Mouse (Mus musculus): ENCODE results near the gene Gm20390.

Gene Gm20390

DNA sequence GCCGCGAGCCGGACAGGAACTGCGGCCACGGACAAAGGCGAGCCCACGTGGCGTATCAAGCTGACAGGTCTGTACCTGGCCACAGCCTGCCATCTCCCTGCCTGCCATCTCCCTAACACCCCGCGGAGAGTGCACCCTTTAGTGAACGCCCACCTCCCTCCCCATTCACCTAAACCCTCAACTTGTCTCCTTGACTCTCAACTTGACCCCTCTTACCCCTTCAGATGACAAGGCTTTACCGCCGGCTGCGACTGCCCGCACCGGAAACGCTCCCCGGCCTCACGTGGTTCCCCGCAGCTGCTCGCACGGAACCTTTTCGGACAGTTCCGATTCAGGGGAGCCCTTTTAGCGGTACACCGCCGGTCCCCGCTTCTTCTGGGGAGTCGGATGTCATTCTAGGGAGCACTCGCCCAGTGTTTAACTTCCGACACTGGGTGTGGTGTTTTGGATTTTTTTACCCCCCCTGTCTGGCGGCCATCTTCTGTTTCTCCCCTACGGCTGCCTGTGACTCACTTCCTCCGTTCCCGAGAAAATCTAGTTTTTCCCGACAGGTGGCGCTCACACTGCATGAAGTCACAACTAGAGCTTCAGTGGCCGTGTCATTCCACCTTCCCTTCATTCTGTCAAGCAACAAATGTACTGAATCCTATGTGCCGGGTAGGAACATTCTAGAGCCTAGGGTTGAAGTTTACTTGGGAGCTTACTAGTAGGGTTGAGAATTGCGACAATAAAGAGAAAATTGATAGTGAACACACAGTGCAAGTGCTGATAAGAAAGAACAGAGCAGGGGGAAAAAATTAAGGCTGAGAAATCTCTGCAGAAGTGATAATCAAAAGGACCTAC, at the start of gene Gm20390, which contains the start of gene Nme1:
Gm20390 (minus strand) TSS at position 289 of the 843 bp plus-strand sequence.
Nme1 (minus strand) TSS at position 517 of the 843 bp plus-strand sequence.
- DNase-seq (ENCODE audit: low spot score in 2 of 2): peak; percentile 98

DNA sequence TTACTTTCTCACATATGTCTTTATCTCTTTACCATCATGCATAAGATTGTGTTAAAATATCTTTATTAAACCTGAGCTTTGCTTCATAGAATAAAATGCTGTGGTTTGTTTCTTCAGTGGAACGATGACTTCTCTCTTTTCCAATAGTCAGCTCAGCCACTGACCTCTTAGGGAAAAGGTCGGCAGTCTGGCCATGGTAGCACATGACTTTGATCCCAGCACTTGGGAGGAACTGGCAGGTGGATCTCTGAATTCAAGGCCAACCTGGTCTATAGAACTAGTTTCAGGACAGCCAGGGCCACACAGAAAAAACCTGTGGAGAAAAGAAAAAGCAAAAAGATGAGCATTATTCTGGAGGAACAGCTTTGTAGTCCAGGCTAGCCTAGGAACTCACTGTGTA, 35.3 kb upstream of the Gm20390 start:
- no peak for DNase-seq (ENCODE audit: low spot score in 2 of 2)

DNA sequence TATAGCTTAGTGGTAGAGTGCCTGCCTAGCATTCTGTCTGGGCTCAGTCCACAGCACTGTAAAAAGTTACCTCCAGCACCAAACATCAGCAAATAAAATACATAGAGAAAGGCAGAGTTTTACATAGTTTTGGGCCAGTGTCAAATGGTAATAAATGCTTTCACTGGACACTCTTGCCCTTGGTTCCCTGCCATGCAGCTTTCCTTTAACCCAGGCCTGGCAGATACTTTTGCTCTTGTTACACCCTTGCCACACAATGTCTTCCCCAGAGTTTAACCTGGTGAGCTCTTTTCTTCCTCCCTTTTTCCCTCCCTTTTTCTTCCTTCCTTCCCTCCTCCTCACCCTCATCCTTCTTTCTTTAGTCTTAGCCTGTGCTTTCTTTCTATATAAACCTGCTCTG, 31.2 kb upstream of the Gm20390 start:
- no peak for DNase-seq (ENCODE audit: low spot score in 2 of 2)

DNA sequence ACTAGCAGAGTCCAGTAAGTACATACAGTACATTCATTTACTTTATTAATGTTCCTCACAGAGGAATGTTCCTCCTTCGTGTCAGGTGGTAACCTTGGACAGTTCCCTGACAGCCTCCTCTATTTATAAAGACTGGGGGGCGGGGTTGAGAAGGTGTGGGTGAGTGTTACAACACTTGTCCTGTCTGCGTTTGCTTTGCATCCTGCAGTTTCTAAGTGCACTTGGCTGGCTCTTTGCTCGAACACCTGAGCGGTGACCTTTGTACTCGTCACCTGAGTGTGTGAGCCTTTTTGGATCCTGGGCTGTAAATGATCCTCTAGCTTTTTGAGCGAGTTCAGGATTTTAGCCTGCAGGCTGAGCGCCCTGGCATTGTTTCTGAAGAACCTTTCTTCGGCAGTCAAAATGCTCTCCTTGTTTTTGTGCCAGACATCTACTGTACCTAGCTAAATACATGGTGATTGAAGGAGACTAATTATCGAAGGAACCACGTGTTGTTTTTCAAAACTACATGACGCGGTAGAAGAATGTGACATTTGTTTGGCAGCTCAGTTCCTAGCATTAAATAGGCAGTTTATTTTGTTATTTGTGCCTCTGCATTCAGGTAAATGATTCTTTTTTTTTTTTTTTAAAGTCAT, 29.2 kb upstream of the Gm20390 start:
- peak; percentile 24 to 41 for DNase-seq (ENCODE audit: low spot score in 2 of 2)

DNA sequence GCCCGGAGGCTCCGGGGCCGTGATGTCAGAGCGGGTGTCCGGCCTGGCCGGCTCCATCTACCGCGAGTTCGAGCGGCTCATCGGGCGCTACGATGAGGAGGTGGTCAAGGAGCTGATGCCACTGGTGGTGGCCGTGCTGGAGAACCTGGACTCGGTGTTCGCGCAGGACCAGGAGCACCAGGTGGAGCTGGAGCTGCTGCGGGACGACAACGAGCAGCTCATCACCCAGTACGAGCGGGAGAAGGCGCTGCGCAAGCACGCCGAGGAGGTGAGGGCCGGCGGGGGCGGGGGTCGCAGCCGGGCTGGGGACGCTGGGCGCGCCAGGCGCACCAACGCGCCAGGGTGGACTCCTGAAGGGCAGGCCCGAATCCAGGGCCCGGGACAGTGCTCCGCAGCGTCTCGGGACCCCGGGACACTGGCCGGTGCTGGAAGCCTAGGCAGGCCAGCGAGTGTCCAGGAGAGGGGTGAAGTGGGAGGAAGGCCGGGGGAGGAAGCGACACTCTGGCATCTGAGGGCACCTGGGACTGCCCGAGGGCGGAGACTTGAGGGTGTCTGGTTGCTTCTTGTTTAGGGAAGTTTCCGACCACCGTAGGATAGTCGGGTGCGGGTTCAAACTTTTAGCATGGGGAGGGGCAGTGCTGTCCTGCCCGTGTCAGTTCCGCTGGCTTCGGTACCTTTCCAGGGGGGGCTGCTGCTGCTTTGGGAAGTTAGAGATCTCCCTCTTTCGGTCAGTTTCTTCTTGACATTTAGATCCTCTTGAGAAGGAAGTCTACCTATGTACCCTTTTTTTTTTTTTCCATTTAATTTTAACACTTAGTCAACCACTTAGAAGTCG, 28.4 kb upstream of the Gm20390 start:
- DNase-seq (ENCODE audit: low spot score in 2 of 2): peak; percentile 60 to 73

DNA sequence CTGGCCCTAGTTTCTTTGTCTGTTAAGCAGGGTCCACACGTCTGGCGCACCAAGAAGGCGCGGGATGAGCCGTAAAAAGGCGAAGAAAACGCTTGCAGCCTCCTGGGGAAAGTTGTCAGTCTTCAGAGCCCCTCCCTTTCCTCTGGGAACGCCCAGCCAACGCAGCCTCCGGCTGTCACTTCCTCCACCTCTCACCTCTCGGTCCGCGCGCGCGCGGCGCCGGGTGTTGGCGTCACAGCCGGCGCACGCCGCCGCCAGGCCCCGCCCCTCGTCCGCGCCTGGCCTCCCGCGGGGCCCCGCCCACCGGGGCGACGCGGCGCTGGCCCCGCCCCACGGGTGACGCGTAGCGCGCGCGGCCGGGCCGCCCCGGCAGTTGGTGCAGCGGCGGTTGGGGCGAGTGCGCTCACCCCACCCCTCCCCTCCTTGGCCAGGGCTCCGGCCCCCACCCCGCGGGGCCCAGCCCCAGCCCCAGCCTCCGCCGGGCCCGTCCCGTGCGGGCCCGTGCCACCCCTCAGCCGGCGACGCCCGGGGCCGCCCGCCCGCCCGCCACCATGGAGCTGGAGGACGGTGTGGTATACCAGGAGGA, 27.7 kb upstream of the Gm20390 start, which contains the start of gene Spag9:
Spag9 (plus strand) TSS at position 372 of the 586 bp plus-strand sequence.
- DNase-seq (ENCODE audit: low spot score in 2 of 2): peak; percentile 96

DNA sequence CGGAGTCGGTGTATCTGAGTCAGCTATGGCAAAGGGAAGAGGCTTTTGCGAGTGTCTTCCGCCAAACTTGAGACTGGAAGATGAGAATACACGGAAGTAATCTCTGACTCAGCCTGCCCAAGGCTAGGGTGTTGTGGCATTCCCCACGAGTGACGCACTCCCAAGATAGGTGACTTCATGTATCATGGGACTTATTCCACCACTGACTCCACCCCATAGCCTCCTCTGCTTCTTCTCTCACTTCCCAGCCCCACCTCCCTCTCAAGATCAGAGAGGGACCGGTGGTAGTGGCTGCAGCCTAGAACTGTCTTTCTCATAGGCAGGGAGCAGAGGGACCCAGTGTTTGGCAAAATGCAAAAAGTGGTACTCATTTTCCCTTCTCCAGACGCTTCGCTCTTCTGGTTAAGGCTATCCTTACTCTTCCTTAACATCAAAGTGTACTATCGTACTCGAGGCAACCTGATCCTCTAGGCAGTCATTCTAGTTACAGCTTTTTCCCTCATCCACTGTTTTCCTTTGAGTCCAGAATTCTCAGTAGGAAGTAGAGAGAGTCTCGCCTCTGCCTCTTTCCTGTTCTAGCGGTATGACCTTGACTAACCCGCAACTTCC, 27.1 kb upstream of the Gm20390 start:
- peak; percentile 78 to 89 for DNase-seq (ENCODE audit: low spot score in 2 of 2)

DNA sequence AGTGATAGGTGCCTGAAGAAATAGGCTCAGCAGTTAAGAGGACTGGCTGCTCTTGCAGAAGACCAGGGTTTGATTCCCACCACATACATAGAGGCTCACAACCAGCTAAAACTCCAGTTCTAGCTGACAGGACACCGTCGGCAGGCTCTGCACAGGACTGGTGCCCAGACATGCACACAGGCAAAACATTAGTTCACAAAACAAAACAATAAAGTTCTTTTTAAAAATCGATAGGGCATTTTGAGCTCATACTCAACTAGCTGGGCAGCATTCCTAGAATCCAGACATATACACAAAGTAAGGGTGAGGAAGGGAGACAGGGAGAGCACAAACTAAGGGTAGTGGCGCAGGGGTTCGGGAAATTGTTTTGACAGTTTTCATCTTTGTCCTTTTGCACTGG, 26.4 kb upstream of the Gm20390 start:
- DNase-seq (ENCODE audit: low spot score in 2 of 2): no peak

DNA sequence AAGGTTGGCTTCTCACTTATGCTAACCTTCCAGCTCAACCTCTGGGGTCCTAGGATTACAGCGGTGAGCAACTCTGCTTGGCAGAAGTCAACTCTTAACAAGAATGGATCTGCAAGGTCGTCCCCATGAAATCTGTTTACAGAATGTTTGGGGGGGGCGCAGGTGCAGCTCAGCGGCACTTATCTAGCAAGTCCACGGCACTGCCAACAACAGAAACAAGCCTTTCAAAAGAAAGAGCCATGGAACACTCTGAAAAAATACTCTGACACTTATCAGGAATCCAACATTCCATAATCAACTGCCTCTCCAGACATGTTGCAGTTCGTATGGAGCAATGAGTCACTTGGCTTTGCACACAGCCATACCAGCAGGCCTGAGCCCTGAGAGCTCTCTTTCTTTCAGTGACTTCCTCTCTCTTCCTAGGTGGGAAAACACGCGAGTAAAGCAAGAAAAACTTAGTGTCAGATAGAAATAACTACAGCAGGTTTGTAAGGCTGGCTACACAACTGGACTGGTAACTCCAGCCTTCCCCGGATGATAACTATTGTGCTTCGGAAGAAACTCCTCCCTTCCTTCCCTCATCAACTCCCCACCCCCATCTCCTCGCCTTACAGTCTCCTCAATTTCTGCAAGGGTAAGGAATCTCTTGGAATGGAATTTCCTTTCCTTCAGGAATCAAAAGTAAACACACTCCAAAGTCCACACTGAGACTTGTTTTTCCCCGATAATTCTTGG, 20.4 kb upstream of the Gm20390 start:
- no peak for DNase-seq (ENCODE audit: low spot score in 2 of 2)

DNA sequence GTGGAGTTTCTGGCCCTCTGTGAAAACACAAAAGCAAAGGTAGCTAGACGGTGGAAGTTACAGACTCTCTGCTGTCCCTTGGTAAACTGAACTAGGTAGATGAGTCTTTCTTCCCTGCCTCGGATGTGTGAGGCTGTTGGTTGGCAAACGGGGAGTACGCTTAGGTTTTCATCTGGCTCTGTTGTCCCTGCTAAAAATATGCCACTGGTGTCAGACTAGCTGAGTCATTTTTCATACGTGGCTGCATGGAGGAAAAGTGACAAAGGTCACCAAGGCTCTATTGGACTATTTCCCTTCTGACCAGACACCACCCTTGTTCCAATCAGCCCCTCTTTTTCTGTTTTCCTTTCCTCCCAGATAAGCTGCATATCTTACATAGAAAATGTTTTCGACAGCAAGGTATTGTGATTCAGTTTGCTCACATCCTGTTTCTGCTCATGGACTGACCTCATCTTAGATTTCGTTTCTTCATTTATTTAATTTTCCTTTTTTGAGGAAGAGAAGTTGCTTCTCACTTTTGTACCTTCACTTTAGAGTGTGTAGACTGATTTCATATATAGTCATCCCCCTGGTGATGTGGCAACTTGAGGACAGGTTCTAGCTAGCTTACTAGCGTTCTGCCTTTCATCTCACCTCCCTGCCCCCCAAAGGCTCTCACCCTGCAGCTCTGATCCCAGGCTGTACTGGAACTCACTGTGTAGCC, 19.7 kb upstream of the Gm20390 start:
- no peak for DNase-seq (ENCODE audit: low spot score in 2 of 2)

DNA sequence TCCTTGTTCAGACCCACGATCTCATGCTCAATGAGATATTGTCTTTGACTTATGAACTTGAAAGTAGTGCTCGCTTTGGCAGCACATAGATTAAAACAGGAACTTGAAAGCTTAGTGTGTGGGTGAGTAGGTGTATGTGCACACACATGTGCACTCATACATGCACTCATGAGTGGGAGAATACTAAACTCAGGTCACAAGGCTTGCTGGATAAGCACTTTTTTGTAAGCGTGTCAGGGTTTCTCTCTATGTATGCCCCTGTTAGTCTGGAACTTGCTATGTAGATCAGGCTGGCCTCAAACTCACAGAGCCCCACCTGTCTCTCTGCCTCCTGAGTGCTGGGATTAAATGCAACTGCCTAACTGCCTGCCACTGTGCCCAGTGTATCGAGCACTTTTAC, 18.9 kb upstream of the Gm20390 start:
- DNase-seq (ENCODE audit: low spot score in 2 of 2): no peak

DNA sequence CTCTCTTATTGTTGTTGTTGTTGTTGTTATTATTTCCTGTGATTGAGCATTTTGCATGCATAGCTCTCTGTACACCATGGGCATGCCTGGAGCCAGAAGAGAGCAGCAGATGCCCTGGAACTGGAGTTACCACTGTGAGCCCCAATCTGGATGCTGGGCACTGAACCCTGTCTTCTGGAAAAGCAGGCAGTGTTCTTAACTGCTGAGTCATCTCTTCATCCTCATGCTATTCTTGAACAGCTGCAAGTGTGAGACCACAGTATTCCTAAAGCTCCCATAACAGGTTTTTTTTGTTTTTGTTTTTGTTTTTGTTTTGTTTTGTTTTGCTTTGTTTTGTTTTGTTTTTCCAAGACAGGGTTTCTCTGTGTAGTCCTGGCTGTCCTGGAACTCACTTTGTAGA, 18.2 kb upstream of the Gm20390 start:
- DNase-seq (ENCODE audit: low spot score in 2 of 2): no peak

DNA sequence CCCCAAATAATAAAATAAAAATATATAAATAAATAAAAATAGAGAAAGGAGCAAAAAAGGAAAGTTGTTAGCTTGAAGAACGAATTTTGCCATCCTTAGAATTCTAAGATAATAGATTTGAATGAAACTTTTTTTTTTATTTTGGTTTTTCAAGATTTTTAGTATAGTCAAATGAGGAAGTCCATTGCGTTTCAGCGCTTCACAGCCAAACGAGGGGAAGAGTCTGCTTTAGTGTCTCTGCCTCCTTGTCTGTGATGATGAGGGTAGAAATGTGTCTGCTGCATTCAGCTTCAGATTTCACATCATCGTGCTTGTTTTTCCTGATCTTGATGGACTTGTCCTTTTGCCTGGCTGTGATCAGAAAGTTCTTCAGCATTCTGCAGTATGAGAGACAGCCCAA, 17.2 kb upstream of the Gm20390 start:
- no peak for DNase-seq (ENCODE audit: low spot score in 2 of 2)

DNA sequence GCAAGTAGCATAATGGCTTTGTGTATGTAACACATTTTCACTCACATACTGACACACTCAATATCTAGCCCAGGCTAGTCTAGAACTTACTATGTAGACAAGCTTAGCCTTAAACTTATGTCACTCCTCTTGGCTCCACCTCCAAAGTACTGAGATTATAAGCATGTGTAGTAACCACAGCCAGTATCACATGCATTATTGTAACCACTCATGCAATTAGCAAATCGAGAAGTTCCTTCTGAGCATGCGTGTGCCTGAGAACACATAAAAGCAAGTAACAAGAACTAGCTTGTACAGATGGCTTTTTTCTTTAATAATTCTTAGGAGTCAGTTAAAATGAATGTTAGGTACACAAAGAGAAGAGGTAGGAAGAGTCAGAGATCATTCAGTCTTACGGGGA, 16.5 kb upstream of the Gm20390 start:
- no peak for DNase-seq (ENCODE audit: low spot score in 2 of 2)

DNA sequence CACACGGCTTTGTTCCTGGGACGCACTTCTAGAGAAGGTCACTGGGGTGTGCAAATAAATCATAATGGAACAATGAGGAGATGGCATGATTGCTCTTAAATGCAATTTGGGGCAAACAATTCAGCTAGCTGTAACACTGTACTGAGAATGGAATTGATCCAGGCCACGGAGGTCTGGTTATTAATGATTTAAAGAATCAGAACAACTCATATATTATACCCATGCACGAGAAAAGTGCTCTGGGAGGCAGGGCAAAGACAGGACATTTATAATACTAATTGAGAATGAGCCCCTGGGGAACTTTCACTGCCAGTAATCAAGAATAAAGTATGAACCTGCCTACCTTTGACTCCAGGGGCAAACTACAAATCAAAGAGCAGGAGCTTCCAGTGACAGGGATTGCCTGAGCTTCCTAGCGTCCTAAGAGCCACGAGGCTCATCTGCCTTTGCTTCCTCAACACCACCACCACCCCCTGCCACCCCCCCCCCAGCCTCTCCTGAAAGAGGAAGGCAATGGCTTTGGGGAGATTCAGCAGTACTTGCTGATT, 11.5 kb upstream of the Gm20390 start:
- DNase-seq (ENCODE audit: low spot score in 2 of 2): no peak

DNA sequence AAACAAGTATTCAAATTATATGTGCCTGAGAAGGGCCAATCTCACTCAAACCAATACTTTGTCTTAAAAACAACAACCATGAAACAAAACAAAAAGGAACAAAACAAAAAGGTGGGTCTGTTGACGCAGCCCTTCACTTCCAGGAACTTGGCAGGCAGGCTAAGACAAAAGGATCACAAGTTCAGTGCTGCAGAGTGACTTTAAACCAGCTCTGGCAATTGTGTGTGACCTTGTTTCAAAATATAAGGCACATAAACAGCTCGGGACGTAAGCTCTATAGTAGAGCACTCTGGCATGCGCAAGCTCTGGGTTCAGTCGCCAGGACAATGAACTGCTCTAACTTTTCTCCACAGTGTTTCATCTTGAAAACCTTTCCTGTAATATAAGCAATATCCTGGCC, 4.9 kb upstream of the Gm20390 start:
- DNase-seq (ENCODE audit: low spot score in 2 of 2): no peak

DNA sequence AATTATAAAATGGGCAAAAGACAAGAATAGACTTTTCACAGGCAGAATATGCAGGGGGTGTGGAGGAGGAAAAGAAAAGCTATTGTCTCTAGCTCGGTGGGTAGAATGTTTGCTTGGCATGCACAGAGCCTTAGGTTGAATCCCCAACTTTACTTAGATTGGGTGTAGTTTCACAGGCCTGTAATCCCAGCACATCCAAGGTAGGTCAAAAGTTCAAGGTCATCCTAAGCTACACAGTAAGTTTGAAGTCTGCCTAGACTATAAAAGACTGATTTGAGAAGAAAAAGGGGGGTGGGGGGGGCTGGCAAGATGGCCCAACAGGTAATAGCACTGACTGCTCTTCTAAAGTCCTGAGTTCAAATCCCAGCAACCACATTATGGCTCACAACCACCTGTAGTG, 1.7 kb upstream of the Gm20390 start:
- no peak for DNase-seq (ENCODE audit: low spot score in 2 of 2)

DNA sequence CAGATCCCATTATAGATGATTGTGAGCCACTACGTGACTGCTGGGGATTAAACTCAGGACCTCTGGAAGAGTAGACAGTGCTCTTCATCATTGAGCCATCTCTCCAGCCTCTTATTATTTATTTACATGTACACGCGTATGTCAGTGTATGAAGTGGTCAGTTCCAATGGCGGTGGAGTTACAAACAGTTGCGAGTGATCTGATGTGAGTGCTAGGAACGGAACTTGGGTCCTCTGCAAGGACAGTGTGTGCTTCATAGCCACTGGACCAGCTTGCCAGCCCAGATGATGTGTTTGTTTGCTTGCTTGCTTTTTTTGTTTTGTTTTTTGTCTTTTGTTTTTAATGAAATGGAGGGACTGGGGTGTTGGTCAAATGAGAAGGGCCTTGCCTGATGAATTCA, 1.1 kb upstream of the Gm20390 start:
- DNase-seq (ENCODE audit: low spot score in 2 of 2): no peak

DNA sequence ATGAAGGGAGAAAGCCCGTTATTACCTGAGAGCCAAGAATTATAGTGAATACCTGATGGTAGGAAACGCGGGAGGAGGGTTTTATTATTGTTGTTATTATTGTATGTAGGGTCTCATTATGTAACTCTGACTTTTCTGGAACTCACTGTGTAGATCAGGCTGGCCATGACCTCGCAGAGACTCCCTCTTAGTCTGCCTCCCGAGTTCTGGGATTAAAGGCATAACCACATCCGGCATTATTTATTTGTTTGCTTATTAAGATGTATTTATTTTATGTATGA, 695 bp upstream of the Gm20390 start:
- DNase-seq (ENCODE audit: low spot score in 2 of 2): no peak

DNA sequence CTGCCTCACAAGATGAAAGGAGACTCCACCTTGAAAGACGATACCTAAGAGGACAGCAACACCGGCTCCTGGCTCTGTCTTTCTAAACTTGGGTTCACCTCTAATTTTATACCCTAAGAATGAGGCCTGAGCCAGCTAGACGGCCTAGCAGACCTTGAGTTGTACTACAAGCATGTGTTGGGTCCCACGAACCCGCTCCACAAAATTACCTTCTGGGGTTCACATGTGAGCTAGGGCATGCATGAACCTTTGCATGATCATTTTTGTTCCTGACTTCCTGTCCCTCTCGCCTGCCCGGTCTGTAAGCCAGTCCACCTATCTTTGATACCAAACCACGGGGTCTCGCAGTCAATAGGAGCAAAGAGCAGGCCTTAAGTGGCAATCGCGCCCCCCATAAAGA, 712 bp downstream of the Gm20390 start:
- no peak for DNase-seq (ENCODE audit: low spot score in 2 of 2)

All from right cerebral cortex, postnatal 10 days (tissue).